Mouse (Mus musculus) cerebellum, adult 2 months (tissue): ENCODE results near the gene Amz1.

Experiments
- CTCF ChIP-seq: fragments of 200-500 bp; IDR thresholded peaks from 2 replicates; pipeline ENCODE4 v1.5.1; 2011; ENCODE audit warnings: low read depth, mild to moderate bottlenecking, control low read depth, low read length, moderate library complexity, borderline replicate concordance; ENCODE audit not compliant: insufficient read depth
- POLR2A ChIP-seq: fragments of 200-500 bp; IDR thresholded peaks from 2 replicates; pipeline ENCODE4 v1.6.1; 2011; ENCODE audit warnings: low read length, control low read depth, borderline replicate concordance; ENCODE audit not compliant: insufficient read depth

GRCm38 (mm10) chr5:140705501-140706171, 18.3 kb upstream of the Amz1 start:
- TF ChIP-seq CTCF (no peak), POLR2A (no peak)
